Mouse (Mus musculus) liver, embryonic 11.5 days (tissue): ENCODE measurements at regions not wholly inside any gene's neighbourhood (a gene's known extent, or its start where the extent isn't known, plus 50 kb on each side); places are given as distances from the start of the nearest gene placed in this dataset.

Experiments used
- ATAC-seq: fragments of 200-750 bp; cut with Nextera tagmentation; replicated peaks from 2 replicates; pipeline ENCODE4 v1.8.0; 2017; ENCODE audit warnings: moderate number of reproducible peaks, mild to moderate bottlenecking, moderate TSS enrichment, moderate library complexity; ENCODE audit not compliant: low FRiP score
- DNase-seq: peaks from one replicate; pipeline ENCODE4 v3.0.0-alpha.2; 2017; ENCODE audit warnings: low spot score
- H3K27ac ChIP-seq: fragments of 300-500 bp; sonication (generic); 2 replicates; pipeline ENCODE4 v1.5.1; 2014; ENCODE audit warnings: mild to moderate bottlenecking, low read depth, low read length, control low read depth
- H3K27me3 ChIP-seq: fragments of 300-500 bp; sonication (generic); replicated peaks from 2 replicates; pipeline ENCODE4 v1.6.1; 2014; ENCODE audit warnings: low read length, mixed read lengths; ENCODE audit not compliant: control insufficient read depth, insufficient read depth
- H3K36me3 ChIP-seq: fragments of 300-500 bp; sonication (generic); 2 replicates; pipeline ENCODE4 v1.6.1; 2014; ENCODE audit warnings: mild to moderate bottlenecking, low read length, moderate library complexity, mixed read lengths; ENCODE audit not compliant: control insufficient read depth, insufficient read depth
- H3K4me1 ChIP-seq: fragments of 300-500 bp; sonication (generic); replicated peaks from 2 replicates; pipeline ENCODE4 v1.6.1; 2014; ENCODE audit warnings: low read length, mixed read lengths; ENCODE audit not compliant: control insufficient read depth, insufficient read depth
- H3K4me2 ChIP-seq: fragments of 300-500 bp; sonication (generic); 2 replicates; pipeline ENCODE4 v1.6.1; 2014; ENCODE audit warnings: mild to moderate bottlenecking, control low read depth, moderate library complexity
- H3K4me3 ChIP-seq: fragments of 300-500 bp; sonication (generic); 2 replicates; pipeline ENCODE4 v1.5.1; 2014; ENCODE audit warnings: low read depth, low read length, control low read depth
- H3K9ac ChIP-seq: fragments of 300-500 bp; sonication (generic); 2 replicates; pipeline ENCODE4 v1.6.1; 2014; ENCODE audit warnings: low read depth, low read length, control low read depth
- H3K9me3 ChIP-seq: fragments of 300-500 bp; sonication (generic); 2 replicates; pipeline ENCODE4 v1.6.1; 2016; ENCODE audit warnings: low read length, inconsistent platforms, mixed read lengths; ENCODE audit not compliant: control insufficient read depth
- WGBS: fragments of 180-500 bp; shearing (Covaris S2); extraction: QIAGEN DNeasy Blood & Tissue Kit; methylation state at CpG from one replicate; pipeline ENCODE4 v1.1.7; 2014; 5-methylcytosine and 5-hydroxymethylcytosine counted together

GRCm38 (mm10) chr4:53386309-53386708 is 53.9 kb upstream of the Slc44a1 start:
- WGBS: 48% methylated on average over 8 of the region's 8 CpGs
- ATAC-seq: peak; percentile 63
- H3K4me1 ChIP-seq: 0 out of 2 replicates have a peak, but pooled peaks cover 2% of the 10 kb centered on the region
- H3K9me3 ChIP-seq: no peaks in the 10 kb centered on the region
- no peak overlapping the region for H3K9ac ChIP-seq
- no peak overlapping the region for H3K27ac ChIP-seq
- H3K36me3 ChIP-seq: no peaks in the 10 kb centered on the region
- H3K27me3 ChIP-seq: no peaks in the 10 kb centered on the region
- H3K4me3 ChIP-seq: no peak overlapping the region
- DNase-seq: no peak
- H3K4me2 ChIP-seq: no peak overlapping the region

- no peaks in the 10 kb centered on the region for H3K27me3 ChIP-seq
- DNase-seq: peak; percentile 51
- H3K9ac ChIP-seq: no peak overlapping the region
- H3K4me2 ChIP-seq: peak overlapping the region; percentile 24; the same call in 1 of the 2 replicates
- H3K36me3 ChIP-seq: no peaks in the 10 kb centered on the region
- H3K4me3 ChIP-seq: no peak overlapping the region
- peak; percentile 45 for ATAC-seq
- H3K9me3 ChIP-seq: no peaks in the 10 kb centered on the region
- H3K4me1 ChIP-seq: 0 out of 2 replicates have a peak, but pooled peaks cover 2% of the 10 kb centered on the region
- H3K27ac ChIP-seq: no peak overlapping the region
- 22% methylated on average over 6 of the region's 6 CpGs for WGBS
Observed at GRCm38 (mm10) chr4:53384761-53385160, 55.5 kb upstream of the Slc44a1 start.

GRCm38 (mm10) chr4:53384104-53384503 is 56.1 kb upstream of the Slc44a1 start:
- ATAC-seq: no peak

GRCm38 (mm10) chr4:53382012-53382411 is 58.2 kb upstream of the Slc44a1 start:
- H3K27ac ChIP-seq: no peak overlapping the region
- no peaks in the 10 kb centered on the region for H3K27me3 ChIP-seq
- H3K36me3 ChIP-seq: no peaks in the 10 kb centered on the region
- no peak overlapping the region for H3K4me3 ChIP-seq
- H3K9ac ChIP-seq: no peak overlapping the region
- no peak overlapping the region for H3K4me2 ChIP-seq
- H3K9me3 ChIP-seq: no peaks in the 10 kb centered on the region
- 0 out of 2 replicates have a peak, but pooled peaks cover 2% of the 10 kb centered on the region for H3K4me1 ChIP-seq
- WGBS: 70% methylated on average over 4 of the region's 4 CpGs
- no peak for ATAC-seq
- DNase-seq: no peak

More at GRCm38 (mm10) chr4:53384104-53384503, 56.1 kb upstream of the Slc44a1 start:
- no peaks in the 10 kb centered on the region for H3K9me3 ChIP-seq
- H3K36me3 ChIP-seq: no peaks in the 10 kb centered on the region
- no peak overlapping the region for H3K27ac ChIP-seq
- WGBS: 64% methylated on average over 6 of the region's 6 CpGs
- no peak for DNase-seq
- H3K4me2 ChIP-seq: no peak overlapping the region
- no peaks in the 10 kb centered on the region for H3K27me3 ChIP-seq
- no peak overlapping the region for H3K4me3 ChIP-seq
- no peak overlapping the region for H3K9ac ChIP-seq
- H3K4me1 ChIP-seq: 0 out of 2 replicates have a peak, but pooled peaks cover 2% of the 10 kb centered on the region

GRCm38 (mm10) chr4:53379855-53380254 is 60.4 kb upstream of the Slc44a1 start:
- 0 out of 2 replicates have a peak, but pooled peaks cover 1% of the 10 kb centered on the region for H3K4me1 ChIP-seq
- no peak overlapping the region for H3K4me3 ChIP-seq

GRCm38 (mm10) chr4:53376995-53377394 is 63.2 kb upstream of the Slc44a1 start:
- WGBS: 85% methylated on average over 4 of the region's 4 CpGs
- no peak for ATAC-seq

More at GRCm38 (mm10) chr4:53379855-53380254, 60.4 kb upstream of the Slc44a1 start:
- no peak overlapping the region for H3K4me2 ChIP-seq
- H3K36me3 ChIP-seq: no peaks in the 10 kb centered on the region
- no peaks in the 10 kb centered on the region for H3K27me3 ChIP-seq
- no peak for ATAC-seq
- no peak for DNase-seq
- H3K27ac ChIP-seq: no peak overlapping the region
- no peaks in the 10 kb centered on the region for H3K9me3 ChIP-seq
- no peak overlapping the region for H3K9ac ChIP-seq
- 82% methylated on average over 1 of the region's 1 CpGs for WGBS

GRCm38 (mm10) chr4:53356374-53356773 is 83.8 kb upstream of the Slc44a1 start:
- 71% methylated on average over 2 of the region's 2 CpGs for WGBS
- Histone ChIP-seq H3K4me2 (no peak overlapping the region), H3K4me1 (no peaks in the 10 kb centered on the region), H3K27ac (no peak overlapping the region), H3K27me3 (no peaks in the 10 kb centered on the region), H3K9ac (no peak overlapping the region), H3K36me3 (no peaks in the 10 kb centered on the region), H3K9me3 (no peaks in the 10 kb centered on the region), H3K4me3 (no peak overlapping the region)
- ATAC-seq (no peak), DNase-seq (no peak)

More at GRCm38 (mm10) chr4:53376995-53377394, 63.2 kb upstream of the Slc44a1 start:
- Histone ChIP-seq H3K27ac (no peak overlapping the region), H3K4me1 (no peaks in the 10 kb centered on the region), H3K4me2 (no peak overlapping the region), H3K9me3 (no peaks in the 10 kb centered on the region), H3K4me3 (no peak overlapping the region), H3K27me3 (no peaks in the 10 kb centered on the region), H3K9ac (no peak overlapping the region), H3K36me3 (no peaks in the 10 kb centered on the region)
- DNase-seq: no peak

- Histone ChIP-seq H3K4me2 (no peak overlapping the region), H3K9me3 (no peaks in the 10 kb centered on the region), H3K27me3 (no peaks in the 10 kb centered on the region), H3K27ac (no peak overlapping the region), H3K9ac (no peak overlapping the region), H3K36me3 (no peaks in the 10 kb centered on the region), H3K4me1 (no peaks in the 10 kb centered on the region), H3K4me3 (no peak overlapping the region)
- DNase-seq: no peak
- no peak for ATAC-seq
- 44% methylated on average over 5 of the region's 5 CpGs for WGBS
Observed at GRCm38 (mm10) chr4:53354961-53355360, 85.3 kb upstream of the Slc44a1 start.

GRCm38 (mm10) chr4:53353399-53354090 is 86.7 kb upstream of the Slc44a1 start:
- Histone ChIP-seq H3K27ac (no peak overlapping the region), H3K9ac (no peak overlapping the region), H3K36me3 (no peaks in the 10 kb centered on the region), H3K4me2 (no peak overlapping the region), H3K4me1 (no peaks in the 10 kb centered on the region), H3K4me3 (no peak overlapping the region), H3K27me3 (no peaks in the 10 kb centered on the region), H3K9me3 (no peaks in the 10 kb centered on the region)
- no peak for DNase-seq
- no peak for ATAC-seq
- 51% methylated on average over 4 of the region's 4 CpGs for WGBS
